Mouse (Mus musculus): ENCODE data around the gene Ado.

Gene Ado

GRCm38 (mm10) chr10:67537151-67537994 lies 11.4 kb downstream of the Ado start:
- peak; percentile 89 for DNase-seq (ENCODE audit: extremely low read depth, insufficient read length, low spot score)

DNA sequence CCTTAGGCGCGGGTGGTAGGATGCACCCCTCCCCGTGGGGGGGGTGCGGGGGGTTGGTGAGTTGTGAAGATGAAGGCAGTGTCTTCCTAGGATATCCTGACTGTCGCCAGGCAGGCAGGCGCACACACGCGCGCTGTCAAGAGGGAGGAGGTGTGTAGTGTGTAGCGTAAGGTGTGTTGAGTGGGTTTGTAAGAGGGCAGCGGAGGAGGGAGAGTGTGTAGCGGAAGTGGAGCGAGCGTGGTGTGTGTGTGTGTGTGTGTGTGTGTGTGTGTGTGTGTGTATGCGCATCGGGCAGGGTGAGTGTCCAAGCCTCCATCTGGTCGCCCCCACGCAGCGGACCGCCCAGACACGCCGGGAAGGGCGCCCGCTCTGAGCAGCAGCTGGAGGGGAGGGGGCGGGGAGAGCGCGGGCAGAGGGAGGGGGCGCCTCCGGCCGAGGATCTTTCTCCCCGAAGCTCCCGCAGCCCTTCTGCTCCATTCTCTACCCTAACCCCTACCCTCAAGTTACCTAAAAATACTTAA lies 12.1 kb downstream of the Ado start:
- peak; percentile 71 for DNase-seq (ENCODE audit: extremely low read depth, insufficient read length, low spot score)

GRCm38 (mm10) chr10:67535972-67536371 lies 12.8 kb downstream of the Ado start:
- DNase-seq (ENCODE audit: extremely low read depth, insufficient read length, low spot score), result peak; percentile 47

DNA sequence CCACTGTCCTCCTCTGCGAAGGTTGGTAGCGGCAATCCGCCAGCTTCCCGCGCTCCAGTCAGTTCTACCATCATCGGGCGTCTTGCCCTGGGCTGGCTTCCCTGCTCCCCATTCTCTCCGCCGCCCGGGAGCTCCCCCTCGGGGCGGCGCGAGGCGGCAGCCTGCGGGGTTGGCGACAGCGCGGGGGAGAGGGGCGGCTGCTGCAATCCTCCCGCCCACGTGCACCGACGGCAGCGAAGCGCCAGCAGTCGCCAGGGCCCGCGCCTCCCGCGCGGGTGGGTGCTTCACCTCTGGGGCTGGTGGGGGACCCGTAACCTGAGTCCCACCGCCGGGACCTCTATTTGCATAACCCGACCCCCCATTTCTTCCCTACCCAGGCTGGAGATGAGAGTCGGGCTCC lies 13.5 kb downstream of the Ado start, which contains the start of gene Egr2:
Egr2 (plus strand) TSS at position 220 of the 400 bp plus-strand sequence.
- DNase-seq (ENCODE audit: extremely low read depth, insufficient read length, low spot score), result no peak

- no peak for DNase-seq (ENCODE audit: extremely low read depth, insufficient read length, low spot score)
Observed at GRCm38 (mm10) chr10:67529769-67530168, 19.0 kb downstream of the Ado start.

DNA sequence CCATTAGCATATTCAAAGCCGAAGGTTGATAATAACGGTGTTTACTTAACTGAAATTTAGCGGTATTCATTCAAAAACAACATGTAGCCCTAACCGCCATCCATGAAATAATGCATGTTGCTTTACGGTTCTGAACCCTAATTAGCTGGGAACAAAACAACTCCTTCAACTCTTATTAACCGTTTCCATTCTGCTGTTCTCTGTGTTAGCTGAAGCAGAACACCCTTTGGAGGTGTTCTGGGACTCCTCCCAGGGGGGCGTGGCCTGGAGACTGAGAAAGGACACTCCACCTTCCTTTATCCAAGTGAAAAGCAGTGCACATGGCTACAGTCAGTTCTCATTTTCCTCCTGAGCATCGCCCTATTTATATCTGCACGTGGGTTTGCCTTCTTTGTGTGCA lies 22.3 kb downstream of the Ado start:
- DNase-seq (ENCODE audit: extremely low read depth, insufficient read length, low spot score), result no peak

- DNase-seq (ENCODE audit: extremely low read depth, insufficient read length, low spot score), result no peak
Observed at GRCm38 (mm10) chr10:67524694-67525093, 24.1 kb downstream of the Ado start.

DNA sequence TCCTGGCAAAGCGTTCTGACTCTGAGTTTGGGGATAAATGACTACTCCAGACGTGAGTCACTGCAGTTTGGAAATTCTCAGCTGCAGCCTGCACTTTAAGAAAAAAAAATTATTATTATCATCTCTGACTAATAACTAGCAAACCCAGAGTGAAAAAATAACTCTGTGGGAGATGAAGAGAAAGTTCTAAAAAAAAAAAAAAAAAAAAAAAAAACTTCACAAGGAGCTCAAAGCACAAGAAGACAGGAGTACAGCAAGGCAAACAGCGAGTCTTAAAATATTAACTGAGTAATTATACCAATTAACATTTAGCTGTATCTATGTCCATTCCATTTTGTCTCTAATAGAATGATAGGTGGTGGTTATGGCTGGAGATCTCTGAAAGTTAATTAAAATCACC lies 24.6 kb downstream of the Ado start:
- DNase-seq (ENCODE audit: extremely low read depth, insufficient read length, low spot score), result peak; percentile 19

- DNase-seq (ENCODE audit: extremely low read depth, insufficient read length, low spot score), result no peak
Observed at GRCm38 (mm10) chr10:67518733-67519132, 30.0 kb downstream of the Ado start.

DNA sequence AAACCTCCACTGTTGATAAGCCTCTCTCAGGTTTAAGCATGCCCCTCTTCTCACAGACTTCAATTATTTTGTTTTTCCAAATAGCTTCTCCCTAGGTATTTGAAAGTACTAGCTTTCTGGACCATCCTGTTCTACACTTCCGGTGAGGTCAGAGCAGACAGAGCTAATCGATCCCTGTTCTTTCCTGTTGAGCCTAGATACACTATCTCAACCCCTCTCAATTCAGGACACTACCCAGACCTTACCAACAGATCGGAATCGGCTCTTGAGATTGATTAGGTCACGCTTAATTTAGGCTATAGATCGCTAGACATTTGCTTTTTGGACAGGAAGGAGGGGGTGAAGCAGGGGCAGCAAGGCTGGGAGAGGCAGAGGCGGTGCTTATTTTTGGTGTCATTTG lies 35.9 kb downstream of the Ado start:
- DNase-seq (ENCODE audit: extremely low read depth, insufficient read length, low spot score), result no peak

- DNase-seq (ENCODE audit: extremely low read depth, insufficient read length, low spot score), result no peak
Observed at GRCm38 (mm10) chr10:67512211-67512610, 36.5 kb downstream of the Ado start.

- no peak for DNase-seq (ENCODE audit: extremely low read depth, insufficient read length, low spot score)
Observed at GRCm38 (mm10) chr10:67505248-67505647, 43.5 kb downstream of the Ado start.

DNA sequence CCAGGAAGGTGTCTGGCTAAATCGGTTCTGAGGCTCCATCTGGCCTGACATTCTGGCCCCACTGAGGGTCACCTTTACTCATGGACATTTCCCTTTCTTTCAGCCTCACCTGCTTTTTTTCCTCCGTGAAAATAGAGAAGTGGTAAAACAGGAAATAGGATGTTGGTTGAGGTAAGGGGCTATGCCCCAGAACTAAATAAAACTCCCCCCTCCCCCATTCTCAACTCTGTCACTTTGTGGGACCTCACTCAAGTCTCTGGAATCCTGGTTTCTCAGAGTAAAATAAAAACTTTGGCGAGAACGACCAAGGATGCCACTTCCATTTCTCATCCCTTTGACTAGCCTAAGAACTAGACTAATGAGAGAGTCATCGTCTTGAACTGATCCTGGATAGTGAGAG lies 44.7 kb downstream of the Ado start:
- no peak for DNase-seq (ENCODE audit: extremely low read depth, insufficient read length, low spot score)

GRCm38 (mm10) chr10:67503320-67503995 lies 45.3 kb downstream of the Ado start:
- DNase-seq (ENCODE audit: extremely low read depth, insufficient read length, low spot score), result no peak

DNA sequence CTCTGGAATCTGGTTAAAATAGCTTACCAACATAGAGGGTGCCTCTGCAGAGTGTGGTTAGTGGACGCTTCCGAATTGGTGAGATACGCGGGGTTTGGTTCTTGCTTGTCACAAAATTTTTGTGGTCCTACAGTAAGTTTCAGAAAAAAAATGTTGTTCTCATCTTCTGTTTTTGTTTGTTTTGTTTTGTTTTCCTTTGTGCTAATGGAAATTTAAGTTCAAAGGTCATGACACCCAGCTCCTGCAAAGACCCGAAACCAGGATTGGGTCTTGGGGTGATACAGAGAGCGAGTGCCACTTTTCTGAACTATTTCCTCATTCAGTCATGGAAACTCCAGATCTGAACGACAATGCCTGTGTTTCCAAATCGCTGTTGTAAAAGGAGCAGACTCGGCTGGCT lies 50.8 kb downstream of the Ado start:
- no peak for DNase-seq (ENCODE audit: extremely low read depth, insufficient read length, low spot score)

DNA sequence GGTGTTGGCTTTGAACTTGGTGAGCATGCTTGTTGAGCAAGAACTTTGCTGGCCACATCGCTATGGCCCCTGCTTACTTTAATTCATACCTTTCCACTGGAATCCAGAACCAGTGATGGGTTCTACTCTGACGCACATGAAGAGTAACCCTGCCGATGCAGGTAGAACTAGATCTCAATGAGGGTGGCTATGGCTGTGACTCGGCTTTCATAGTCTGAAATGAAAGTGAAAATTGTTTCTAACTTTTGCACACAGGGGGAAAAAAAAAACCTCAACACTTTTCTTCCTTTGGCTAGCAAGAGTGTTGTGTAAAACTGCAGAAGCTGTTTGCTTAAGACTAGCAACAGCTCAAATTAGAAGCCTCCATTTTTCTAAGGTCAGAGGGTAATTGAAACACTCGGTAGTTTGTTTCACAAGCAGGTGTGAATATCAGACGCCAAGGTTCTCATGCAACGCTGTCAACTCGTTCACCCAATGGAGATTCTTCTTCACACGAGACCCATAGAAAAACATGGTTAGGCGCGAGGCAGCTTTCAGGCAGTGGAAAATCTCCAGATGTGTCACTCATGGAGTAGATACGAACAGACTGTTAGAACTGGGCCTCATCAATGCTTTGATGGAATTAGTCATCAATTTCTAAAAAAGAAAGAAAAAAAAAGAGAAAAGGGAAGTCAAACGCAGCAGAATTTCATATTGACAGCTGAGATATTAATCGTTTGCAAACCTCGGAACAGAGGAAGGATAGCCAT lies 51.4 kb downstream of the Ado start:
- DNase-seq (ENCODE audit: extremely low read depth, insufficient read length, low spot score), result no peak

Measured in 3134 (cell line).